Mouse (Mus musculus): ENCODE data around the gene Fkbp15. TPM values are rescaled to one million over a fixed set of nuclear protein-coding genes. Genes with fewer than 3 reads are reported as not detected.
A peak's percentile ranks its signal among the peaks of the same experiment; 100 is the strongest.

Gene Fkbp15
- total and polyA plus RNA-seq, 2 experiments from 2014 or later = 19.1 to 43.3 TPM

- H3K27ac ChIP-seq (ENCODE audit: low read depth, low read length) = no peak overlapping the region
- WGBS = 76% methylated on average over 4 of the region's 4 CpGs
- no peak overlapping the region for H3K4me3 ChIP-seq (ENCODE audit: low read depth, low read length)
- peaks cover 65% of the 10 kb centered on the region for H3K36me3 ChIP-seq (ENCODE audit: insufficient read depth)
- TF ChIP-seq CTCF (IDR thresholded peaks at IDR 0.05; ENCODE audit: low read depth) = no peak
- H3K4me1 ChIP-seq (ENCODE audit: insufficient read depth) = no peaks in the 10 kb centered on the region
- H3K9me3 ChIP-seq (ENCODE audit: low read length) = no peaks in the 10 kb centered on the region
- no peaks in the 10 kb centered on the region for H3K27me3 ChIP-seq (ENCODE audit: insufficient read depth, low read length)
- no peak for DNase-seq
- no peak for ATAC-seq
- no peak overlapping the region for H3K4me2 ChIP-seq (ENCODE audit: low read depth)
- no peak overlapping the region for H3K9ac ChIP-seq
Measured at GRCm38 (mm10) chr4:62397616-62398365, 37.4 kb upstream of the Fkbp15 start.

DNA sequence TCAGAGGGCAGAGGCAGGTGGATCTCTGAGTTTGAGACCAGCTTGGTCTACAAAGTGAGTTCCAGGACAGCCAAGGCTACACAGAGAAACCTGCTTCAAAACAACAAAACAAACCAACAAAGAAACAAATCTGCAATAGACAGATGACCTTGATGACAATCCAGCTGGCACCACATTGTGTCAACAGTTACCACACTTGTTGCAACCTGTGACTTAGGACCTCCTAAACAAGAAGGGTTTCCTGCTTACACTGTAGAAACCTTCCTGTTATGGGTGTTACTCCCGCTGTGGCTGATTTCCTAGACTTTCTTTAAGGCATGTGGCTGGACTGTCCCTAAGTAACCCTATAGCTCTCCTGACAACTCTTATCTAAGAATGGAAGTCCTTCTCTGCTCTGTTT is 35.5 kb upstream of the Fkbp15 start:
- H3K9me3 ChIP-seq (ENCODE audit: low read length) = no peaks in the 10 kb centered on the region
- H3K4me3 ChIP-seq (ENCODE audit: low read depth, low read length) = no peak overlapping the region
- no peak overlapping the region for H3K9ac ChIP-seq
- TF ChIP-seq CTCF (IDR thresholded peaks at IDR 0.05; ENCODE audit: low read depth) = no peak
- ATAC-seq (no peak), DNase-seq (no peak)
- no peak overlapping the region for H3K4me2 ChIP-seq (ENCODE audit: low read depth)
- WGBS = 97% methylated on average over 1 of the region's 1 CpGs
- H3K4me1 ChIP-seq (ENCODE audit: insufficient read depth) = no peaks in the 10 kb centered on the region
- H3K27ac ChIP-seq (ENCODE audit: low read depth, low read length) = no peak overlapping the region
- peaks cover 63% of the 10 kb centered on the region for H3K36me3 ChIP-seq (ENCODE audit: insufficient read depth)
- no peaks in the 10 kb centered on the region for H3K27me3 ChIP-seq (ENCODE audit: insufficient read depth, low read length)

DNA sequence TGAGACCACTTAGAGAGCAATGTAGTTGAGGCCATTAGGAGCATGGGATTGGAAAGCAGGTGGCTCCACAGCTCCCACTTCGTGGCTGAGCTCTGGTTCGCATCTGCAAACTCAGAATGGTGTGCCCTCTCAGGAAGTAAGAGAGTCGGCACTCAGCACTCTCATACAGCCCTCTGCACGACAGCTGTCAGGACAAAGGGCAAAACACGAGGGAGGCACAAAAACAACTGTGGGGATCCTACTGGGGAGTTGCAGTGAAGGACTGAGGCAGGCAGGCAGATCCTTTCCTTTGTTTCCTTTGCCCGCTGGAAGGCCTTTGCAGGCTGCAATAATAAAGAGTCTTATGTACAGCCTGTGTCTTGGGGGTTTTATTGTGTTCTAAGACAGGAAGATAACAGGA is 33.1 kb upstream of the Fkbp15 start:
- H3K4me1 ChIP-seq (ENCODE audit: insufficient read depth) = no peaks in the 10 kb centered on the region
- no peak overlapping the region for H3K4me3 ChIP-seq (ENCODE audit: low read depth, low read length)
- no peak overlapping the region for H3K27ac ChIP-seq (ENCODE audit: low read depth, low read length)
- WGBS = 32% methylated on average over 6 of the region's 6 CpGs
- TF ChIP-seq CTCF (IDR thresholded peaks at IDR 0.05; ENCODE audit: low read depth) = no peak
- ATAC-seq (no peak), DNase-seq (no peak)
- no peak overlapping the region for H3K4me2 ChIP-seq (ENCODE audit: low read depth)
- H3K9ac ChIP-seq = no peak overlapping the region
- peaks cover 64% of the 10 kb centered on the region for H3K36me3 ChIP-seq (ENCODE audit: insufficient read depth)
- H3K27me3 ChIP-seq (ENCODE audit: insufficient read depth, low read length) = no peaks in the 10 kb centered on the region
- no peaks in the 10 kb centered on the region for H3K9me3 ChIP-seq (ENCODE audit: low read length)

DNA sequence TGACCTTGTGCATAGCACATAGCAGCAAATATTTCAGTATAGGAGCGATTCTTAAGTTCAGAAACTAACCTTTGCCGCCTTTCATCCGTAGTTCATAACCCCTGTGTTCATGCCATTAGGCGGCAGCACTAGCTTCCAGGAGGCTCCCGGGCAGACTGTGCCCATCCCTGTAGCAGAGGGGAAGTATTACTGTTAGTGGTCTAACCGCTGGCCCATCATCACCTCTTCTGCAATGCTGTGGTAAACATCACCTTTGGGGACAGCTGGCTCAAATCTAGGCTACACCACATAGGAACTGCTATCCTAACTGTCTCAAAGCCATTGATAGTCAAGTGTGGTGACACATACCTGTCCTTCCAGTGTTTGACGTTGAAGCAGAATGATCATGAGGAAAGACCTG is 31.5 kb upstream of the Fkbp15 start:
- peak; percentile 32; the same call in 1 of the 2 replicates for ATAC-seq
- TF ChIP-seq CTCF (IDR thresholded peaks at IDR 0.05; ENCODE audit: low read depth) = no peak

DNA sequence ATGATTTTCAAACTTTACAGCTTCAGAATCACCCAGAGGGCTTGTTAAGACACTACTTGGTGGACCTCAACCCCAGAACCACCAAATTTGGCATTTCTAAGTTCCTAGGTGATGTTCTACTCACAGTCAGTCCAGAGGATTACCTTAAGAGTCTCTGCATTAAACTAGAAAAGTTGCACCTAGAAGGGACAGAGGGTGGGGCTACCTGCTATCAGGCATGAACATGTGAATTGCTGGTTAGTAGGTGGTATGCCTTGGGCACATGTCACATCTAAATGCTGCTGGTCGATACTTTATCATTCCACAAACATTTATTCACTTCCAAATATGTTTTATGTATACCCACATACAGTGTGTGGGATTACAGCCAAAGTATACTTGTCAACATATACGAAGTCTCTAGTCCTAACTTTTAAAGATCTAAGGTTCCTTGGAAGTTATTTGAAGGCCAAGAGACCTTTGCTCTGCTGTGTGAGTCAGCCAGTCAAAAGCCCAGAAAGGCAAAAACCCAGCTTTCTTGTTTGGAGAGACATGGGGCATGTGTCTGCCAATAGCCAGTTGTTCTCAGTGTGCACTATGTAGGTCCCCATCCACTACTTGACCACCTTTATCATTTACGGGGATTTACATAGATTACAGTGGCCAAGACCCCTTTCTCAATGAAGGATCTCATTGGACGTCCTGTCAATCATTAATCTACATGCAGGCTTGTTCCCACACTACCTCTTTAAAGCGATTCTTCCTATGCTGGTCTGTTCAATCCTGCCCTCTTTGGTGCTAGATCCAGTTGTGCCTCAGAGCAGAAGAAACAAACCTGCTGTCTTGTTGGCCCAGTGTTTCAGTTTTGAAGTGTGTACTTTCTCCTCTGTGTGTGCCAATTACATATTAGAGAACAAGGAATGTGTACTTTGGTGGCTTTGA is 29.5 kb upstream of the Fkbp15 start:
- no peak for TF ChIP-seq CTCF (IDR thresholded peaks at IDR 0.05; ENCODE audit: low read depth)
- no peaks in the 10 kb centered on the region for H3K4me1 ChIP-seq (ENCODE audit: insufficient read depth)
- H3K27ac ChIP-seq (ENCODE audit: low read depth, low read length) = no peak overlapping the region
- no peak overlapping the region for H3K4me2 ChIP-seq (ENCODE audit: low read depth)
- H3K27me3 ChIP-seq (ENCODE audit: insufficient read depth, low read length) = no peaks in the 10 kb centered on the region
- WGBS = 88% methylated on average over 5 of the region's 5 CpGs
- ATAC-seq = no peak
- no peak for DNase-seq
- H3K36me3 ChIP-seq (ENCODE audit: insufficient read depth) = peaks cover 52% of the 10 kb centered on the region
- no peak overlapping the region for H3K9ac ChIP-seq
- no peaks in the 10 kb centered on the region for H3K9me3 ChIP-seq (ENCODE audit: low read length)
- H3K4me3 ChIP-seq (ENCODE audit: low read depth, low read length) = no peak overlapping the region

More for the DNA sequence above, 31.5 kb upstream of the Fkbp15 start:
- H3K4me3 ChIP-seq (ENCODE audit: low read depth, low read length) = no peak overlapping the region
- 89% methylated on average over 7 of the region's 7 CpGs for WGBS
- H3K36me3 ChIP-seq (ENCODE audit: insufficient read depth) = peaks cover 57% of the 10 kb centered on the region
- no peak overlapping the region for H3K9ac ChIP-seq
- H3K9me3 ChIP-seq (ENCODE audit: low read length) = no peaks in the 10 kb centered on the region
- H3K4me2 ChIP-seq (ENCODE audit: low read depth) = no peak overlapping the region
- H3K27ac ChIP-seq (ENCODE audit: low read depth, low read length) = no peak overlapping the region
- no peaks in the 10 kb centered on the region for H3K4me1 ChIP-seq (ENCODE audit: insufficient read depth)
- no peak for DNase-seq
- no peaks in the 10 kb centered on the region for H3K27me3 ChIP-seq (ENCODE audit: insufficient read depth, low read length)

DNA sequence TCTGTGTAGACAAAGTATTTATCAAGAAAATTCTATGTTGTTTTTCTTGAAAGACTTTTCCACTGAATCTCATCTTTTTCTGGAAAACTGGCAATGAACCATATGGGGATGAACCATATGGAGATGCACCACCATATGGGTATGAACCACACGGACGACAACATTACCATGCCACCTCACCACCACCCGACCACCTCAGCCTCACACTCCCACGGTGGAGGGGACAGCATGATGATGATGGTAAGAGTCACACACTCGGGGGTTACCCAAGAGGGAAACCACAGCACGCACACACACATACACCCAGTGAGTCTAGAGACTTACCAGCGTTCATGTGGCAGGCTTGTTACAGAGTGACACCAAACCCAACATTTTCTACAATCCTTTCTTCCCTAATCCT is 25.1 kb upstream of the Fkbp15 start:
- ATAC-seq = no peak
- Histone ChIP-seq H3K36me3 (ENCODE audit: insufficient read depth) (peaks cover 25% of the 10 kb centered on the region), H3K4me1 (ENCODE audit: insufficient read depth) (no peaks in the 10 kb centered on the region), H3K27ac (ENCODE audit: low read depth, low read length) (no peak overlapping the region), H3K4me2 (ENCODE audit: low read depth) (no peak overlapping the region), H3K4me3 (ENCODE audit: low read depth, low read length) (no peak overlapping the region), H3K9ac (no peak overlapping the region), H3K27me3 (ENCODE audit: insufficient read depth, low read length) (no peaks in the 10 kb centered on the region), H3K9me3 (ENCODE audit: low read length) (no peaks in the 10 kb centered on the region)
- no peak for DNase-seq
- WGBS = 83% methylated on average over 7 of the region's 7 CpGs
- TF ChIP-seq CTCF (IDR thresholded peaks at IDR 0.05; ENCODE audit: low read depth) = no peak

DNA sequence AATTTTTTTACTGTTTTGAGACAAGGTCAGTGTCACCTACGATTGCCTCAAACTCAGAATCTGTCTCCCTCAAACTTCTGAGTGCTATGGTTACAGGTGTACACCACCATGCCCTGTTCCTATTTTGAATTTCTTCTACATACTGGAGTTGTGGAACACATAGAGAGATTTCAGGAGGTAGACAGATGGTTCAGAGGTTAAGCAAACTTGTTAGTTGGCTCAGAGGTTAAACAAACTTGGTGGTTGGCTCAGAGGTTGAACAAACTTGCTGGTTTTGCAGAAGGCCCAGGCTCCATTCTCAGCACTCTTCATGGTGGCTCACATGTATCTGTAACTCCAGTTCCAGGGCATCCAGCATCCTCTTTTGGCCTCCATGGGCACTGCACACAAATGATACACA is 23.8 kb upstream of the Fkbp15 start:
- H3K27me3 ChIP-seq (ENCODE audit: insufficient read depth, low read length) = no peaks in the 10 kb centered on the region
- H3K4me2 ChIP-seq (ENCODE audit: low read depth) = no peak overlapping the region
- TF ChIP-seq CTCF (IDR thresholded peaks at IDR 0.05; ENCODE audit: low read depth) = no peak
- no peak for ATAC-seq
- 93% methylated on average over 1 of the region's 1 CpGs for WGBS
- no peaks in the 10 kb centered on the region for H3K4me1 ChIP-seq (ENCODE audit: insufficient read depth)
- H3K4me3 ChIP-seq (ENCODE audit: low read depth, low read length) = no peak overlapping the region
- H3K9ac ChIP-seq = no peak overlapping the region
- H3K27ac ChIP-seq (ENCODE audit: low read depth, low read length) = no peak overlapping the region
- no peaks in the 10 kb centered on the region for H3K9me3 ChIP-seq (ENCODE audit: low read length)
- no peak for DNase-seq
- peaks cover 14% of the 10 kb centered on the region for H3K36me3 ChIP-seq (ENCODE audit: insufficient read depth)
